Mouse (Mus musculus) gastrocnemius, adult 8-10 months (tissue): ENCODE data around the gene Hnrnpab. TPM values are rescaled to one million over a fixed set of nuclear protein-coding genes. Genes with fewer than 3 reads are reported as not detected.

Source experiments
- DNase-seq, 2 experiments: peaks; one replicate each; pipeline ENCODE4 v3.0.0; 2022; ENCODE audit warnings: low spot score in 2 of 2
- total RNA-seq, 4 experiments: library from RNA; stranded (reverse); gene quantifications; 2 replicates each; pipeline ENCODE4 v1.2.4; 2022

Hnrnpab gene
- total RNA-seq, 4 experiments from 2014 or later = 91.0 to 116 (median 101) TPM

GRCm38 (mm10) chr11:51565951-51566350 lies 40.7 kb downstream of the Hnrnpab start:
- DNase-seq = no peak

GRCm38 (mm10) chr11:51565062-51565461 lies 41.6 kb downstream of the Hnrnpab start:
- no peak for DNase-seq

DNA sequence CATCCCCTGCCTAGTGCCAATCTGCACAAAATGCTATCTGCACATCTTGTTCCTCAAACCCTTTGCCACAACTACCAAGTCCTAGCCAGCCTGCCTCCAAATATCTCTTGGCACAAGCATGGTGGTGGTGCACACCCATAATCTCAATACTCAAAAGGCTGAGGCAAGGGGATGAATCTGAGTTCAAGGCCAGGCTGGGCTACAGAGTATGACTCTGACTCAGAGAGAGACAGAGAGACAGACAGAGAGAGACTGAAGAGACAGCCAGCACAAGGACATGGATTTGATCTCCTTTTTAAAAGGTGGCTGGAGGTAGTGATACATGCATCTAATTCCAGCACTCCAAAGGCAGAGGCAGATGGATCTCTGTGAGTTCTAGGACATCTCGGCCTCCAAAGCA lies 43.4 kb downstream of the Hnrnpab start:
- DNase-seq = no peak

DNA sequence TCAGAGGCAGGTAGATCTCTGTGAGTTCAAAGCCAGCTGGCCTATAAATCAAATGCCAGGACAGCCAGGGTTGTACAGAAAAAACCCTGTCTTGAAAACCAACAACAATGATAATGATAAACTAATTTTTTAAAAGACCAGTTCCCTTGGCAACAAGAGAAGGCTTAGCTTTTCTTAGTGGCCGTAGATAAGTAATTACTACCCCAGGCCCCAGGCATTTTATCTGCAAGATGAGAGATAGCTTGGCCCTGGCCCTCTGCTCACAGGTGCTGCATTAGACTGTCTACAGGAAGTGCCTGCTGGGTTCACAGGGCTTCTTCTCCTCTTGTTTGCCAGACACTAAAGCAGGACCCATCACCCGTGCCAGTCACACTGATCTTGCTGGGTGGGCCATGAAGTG lies 51.6 kb downstream of the Hnrnpab start:
- DNase-seq = no peak

DNA sequence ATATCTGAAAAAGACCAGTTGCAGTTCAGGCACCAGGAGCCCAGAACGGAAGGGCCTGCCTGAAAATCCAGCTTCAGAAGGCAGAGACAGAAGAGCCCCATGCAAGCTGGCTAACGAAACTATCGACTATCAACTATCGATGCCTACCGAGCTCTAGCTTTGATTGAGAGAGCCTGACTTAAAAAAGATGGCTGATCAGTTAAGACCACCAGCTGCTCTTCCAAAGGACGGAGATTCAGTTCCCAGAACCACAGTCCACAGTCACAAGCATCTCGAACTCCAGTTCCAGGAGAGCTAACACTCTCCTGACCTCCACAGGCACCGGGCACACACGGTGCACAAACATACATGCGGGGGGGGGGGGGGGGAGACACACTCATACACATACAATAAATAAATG lies 52.1 kb downstream of the Hnrnpab start:
- no peak for DNase-seq

DNA sequence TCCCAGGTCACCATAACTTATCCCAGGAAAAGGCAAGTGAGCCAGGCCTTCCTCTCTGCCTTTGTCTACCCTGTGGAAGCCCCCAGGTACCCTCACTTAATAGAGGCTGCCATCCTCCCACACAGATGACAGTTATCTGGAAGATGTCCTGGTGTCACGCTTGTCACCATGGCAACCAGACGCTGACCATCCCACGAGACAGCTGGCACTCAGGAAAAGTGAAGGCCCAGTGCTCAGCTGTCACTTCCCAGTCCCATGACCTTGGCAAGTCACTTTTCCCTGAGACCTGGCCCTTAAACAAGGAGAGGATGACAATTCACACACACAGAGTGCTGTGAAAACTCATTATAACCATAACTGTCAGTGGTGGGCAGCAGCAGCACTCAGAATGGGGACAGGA lies 54.6 kb downstream of the Hnrnpab start:
- no peak for DNase-seq

DNA sequence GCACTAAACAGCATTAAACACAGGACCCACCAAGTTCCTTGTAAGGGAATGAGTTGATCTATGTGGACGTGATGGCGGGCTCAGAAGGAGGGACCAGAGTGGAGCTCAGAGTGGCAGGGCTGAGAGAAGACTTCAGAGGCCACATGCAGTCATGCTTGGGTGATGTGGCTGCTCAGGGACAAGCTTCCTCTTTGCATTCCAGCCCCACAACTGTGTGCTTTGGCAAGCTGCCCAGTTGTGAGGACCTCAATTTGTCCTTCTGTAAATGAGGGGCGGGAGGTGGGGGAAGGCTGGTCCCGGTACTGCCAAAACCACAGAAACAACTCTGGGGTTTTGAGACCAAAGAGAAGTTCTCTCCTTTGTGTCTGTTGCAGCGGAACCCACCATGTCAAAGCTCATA lies 55.4 kb downstream of the Hnrnpab start:
- no peak for DNase-seq

Other genes starting within 250 kb of the Hnrnpab start
- gene Phykpl, start 22.1 kb downstream of the Hnrnpab start, total RNA-seq = 10 to 100 TPM in 3 of 4 experiments, 1 to 10 TPM in 1; 9.4 to 13.5 (median 12.8) TPM
- 10 to 100 TPM; 23.0 to 28.1 (median 25.8) TPM for gene Nhp2, start 12.9 kb upstream of the Hnrnpab start, total RNA-seq
- 10 to 100 TPM; 10.5 to 13.0 (median 12.3) TPM for gene Rmnd5b, start 29.0 kb upstream of the Hnrnpab start, total RNA-seq
- gene N4bp3, start 44.0 kb upstream of the Hnrnpab start, total RNA-seq = 1 to 10 TPM; 2.0 to 3.1 (median 2.5) TPM
- under 1 TPM in 3 of 4 experiments, not detected in 1; 0.15 to 0.19 (median 0.19) TPM for gene D930048N14Rik, start 44.1 kb upstream of the Hnrnpab start, total RNA-seq
- 10 to 100 TPM; 45.1 to 53.9 (median 49.0) TPM for gene 0610009B22Rik, start 82.0 kb upstream of the Hnrnpab start, total RNA-seq
- 10 to 100 TPM; 34.7 to 51.4 (median 36.2) TPM for gene Sec24a, start 156.8 kb upstream of the Hnrnpab start, total RNA-seq
- 100 to 1,000 TPM; 497 to 597 (median 580) TPM for gene Sar1b, start 156.8 kb upstream of the Hnrnpab start, total RNA-seq